Mouse (Mus musculus) right cerebral cortex, postnatal 4 days (tissue): ENCODE measurements around the gene Olfr1278.
"Not testable (repeated sequence)": the region's sequence is repeated elsewhere in the genome, so short reads cannot be mapped to it uniquely, and the experiment has no call there.

ENCODE experiments used
- DNase-seq: peaks from one replicate; pipeline ENCODE4 v3.0.0-alpha.2; 2022

The Olfr1278 gene

GRCm38 (mm10) chr2:111289836-111290235 is at the start of gene Olfr1278:
Gene Olfr1278, plus strand, starts transcription at chr2:111290136.
- DNase-seq, result no peak

GRCm38 (mm10) chr2:111254216-111254615 is 35.7 kb upstream of the Olfr1278 start, which contains the start of gene Olfr1276:
Gene Olfr1276, plus strand, starts transcription at chr2:111254516.
- no peak for DNase-seq

GRCm38 (mm10) chr2:111274006-111274405 is 15.9 kb upstream of the Olfr1278 start, which contains the start of gene Olfr1277:
Gene Olfr1277, minus strand, starts transcription at chr2:111274106.
- DNase-seq, result no peak

- DNase-seq, result no peak
These were observed 8.6 kb downstream of the Olfr1278 start for GRCm38 (mm10) chr2:111298541-111298940.

GRCm38 (mm10) chr2:111300374-111300773 is 10.4 kb downstream of the Olfr1278 start, which contains the start of gene Olfr1279:
Gene Olfr1279, plus strand, starts transcription at chr2:111300635.
- DNase-seq, result no peak

GRCm38 (mm10) chr2:111313717-111314116 is 23.8 kb downstream of the Olfr1278 start, which contains the start of gene Olfr1280:
Gene Olfr1280, plus strand, starts transcription at chr2:111314017.
- no peak for DNase-seq

GRCm38 (mm10) chr2:111326220-111326619 is 36.3 kb downstream of the Olfr1278 start, which contains the start of gene Olfr1281:
Gene Olfr1281, plus strand, starts transcription at chr2:111326520.
- no peak for DNase-seq

GRCm38 (mm10) chr2:111333721-111334120 is 43.8 kb downstream of the Olfr1278 start:
- DNase-seq, result not testable (repeated sequence)

GRCm38 (mm10) chr2:111335976-111336375 is 46.0 kb downstream of the Olfr1278 start, which contains the start of gene Olfr1282:
Gene Olfr1282, minus strand, starts transcription at chr2:111336076.
- no peak for DNase-seq
